Mouse (Mus musculus): ENCODE data around the gene Gdf11. TPM values are rescaled to one million over a fixed set of nuclear protein-coding genes. Genes with fewer than 3 reads are reported as not detected.

The Gdf11 gene
- polyA plus RNA-seq, 1 experiment from 2014 or later: 3.7 TPM

DNA sequence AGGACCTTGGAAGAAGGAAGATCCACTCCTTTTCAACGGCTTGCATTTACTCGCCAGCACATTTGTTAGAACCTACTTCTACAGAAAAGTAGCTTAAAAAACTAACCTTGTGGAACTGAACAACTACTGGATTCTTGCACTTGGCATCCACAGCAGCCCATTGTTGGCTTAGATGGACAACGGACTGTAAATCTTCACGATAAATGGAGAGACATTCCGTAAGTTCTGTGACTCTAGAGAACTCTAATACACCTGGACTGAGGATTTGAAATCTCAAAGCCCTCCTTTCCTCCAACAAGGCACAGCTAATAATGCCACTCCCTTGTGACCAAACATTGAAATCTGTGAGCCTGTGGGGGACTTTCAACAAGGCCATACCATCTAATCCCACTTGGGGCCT, 48.3 kb downstream of the Gdf11 start:
- Histone ChIP-seq H3K36me3 (peaks cover 57% of the 10 kb centered on the region), H3K4me2 (no peak overlapping the region), H3K9ac (no peak overlapping the region), H3K27me3 (no peaks in the 10 kb centered on the region), H3K4me3 (no peak overlapping the region), H3K27ac (no peak overlapping the region), H3K4me1 (no peaks in the 10 kb centered on the region), H3K9me3 (no peaks in the 10 kb centered on the region)
- no peak for ATAC-seq (ENCODE audit: borderline replicate concordance, extremely low read depth, low FRiP score, low TSS enrichment)
- WGBS: 92% methylated on average over 5 of the region's 5 CpGs

DNA sequence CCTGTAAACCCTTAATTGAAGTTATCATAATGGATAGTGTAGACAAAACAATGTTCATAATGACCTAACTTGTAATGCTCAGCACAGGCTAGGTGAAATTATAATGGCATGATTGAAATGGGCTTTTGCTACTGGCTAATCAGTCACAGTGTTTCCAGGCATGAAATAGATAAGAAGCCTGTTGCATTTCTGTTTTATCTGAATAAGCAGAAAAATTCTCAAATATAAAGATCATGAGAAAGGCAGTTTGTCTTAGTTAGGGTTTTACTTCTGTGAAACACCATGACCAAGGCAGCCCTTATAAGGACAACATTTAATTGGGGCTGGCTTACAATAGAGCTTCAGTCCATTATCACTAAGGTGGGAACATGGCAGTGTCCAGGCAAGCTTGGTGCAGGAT, 50.9 kb downstream of the Gdf11 start:
- no peaks in the 10 kb centered on the region for H3K4me1 ChIP-seq
- H3K9me3 ChIP-seq: no peaks in the 10 kb centered on the region
- no peak overlapping the region for H3K27ac ChIP-seq
- H3K36me3 ChIP-seq: peaks cover 61% of the 10 kb centered on the region
- no peak overlapping the region for H3K4me2 ChIP-seq
- no peak overlapping the region for H3K4me3 ChIP-seq
- no peak overlapping the region for H3K9ac ChIP-seq
- no peaks in the 10 kb centered on the region for H3K27me3 ChIP-seq
- ATAC-seq (ENCODE audit: borderline replicate concordance, extremely low read depth, low FRiP score, low TSS enrichment): no peak

DNA sequence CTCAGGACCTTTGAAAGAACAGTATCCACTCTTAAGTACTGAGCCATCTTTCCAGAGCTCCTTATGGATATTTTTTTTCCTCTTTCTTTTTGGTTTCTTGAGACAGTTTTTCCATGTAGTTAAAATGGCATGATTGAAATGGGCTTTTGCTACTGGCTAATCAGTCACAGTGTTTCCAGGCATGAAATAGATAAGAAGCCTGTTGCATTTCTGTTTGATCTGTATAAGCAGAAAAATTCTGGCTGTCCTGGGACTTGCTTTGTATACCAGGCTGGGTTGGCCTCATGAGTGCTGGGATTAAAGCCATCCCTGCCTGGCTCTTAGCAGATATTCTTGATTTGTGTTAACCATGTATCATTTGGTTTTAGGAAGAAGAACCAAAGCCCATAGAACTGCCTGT, 52.1 kb downstream of the Gdf11 start:
- H3K27ac ChIP-seq: no peak overlapping the region
- no peaks in the 10 kb centered on the region for H3K4me1 ChIP-seq
- H3K36me3 ChIP-seq: peaks cover 67% of the 10 kb centered on the region
- ATAC-seq (ENCODE audit: borderline replicate concordance, extremely low read depth, low FRiP score, low TSS enrichment): no peak
- no peak overlapping the region for H3K9ac ChIP-seq
- H3K27me3 ChIP-seq: no peaks in the 10 kb centered on the region
- no peaks in the 10 kb centered on the region for H3K9me3 ChIP-seq
- H3K4me2 ChIP-seq: no peak overlapping the region
- no peak overlapping the region for H3K4me3 ChIP-seq

DNA sequence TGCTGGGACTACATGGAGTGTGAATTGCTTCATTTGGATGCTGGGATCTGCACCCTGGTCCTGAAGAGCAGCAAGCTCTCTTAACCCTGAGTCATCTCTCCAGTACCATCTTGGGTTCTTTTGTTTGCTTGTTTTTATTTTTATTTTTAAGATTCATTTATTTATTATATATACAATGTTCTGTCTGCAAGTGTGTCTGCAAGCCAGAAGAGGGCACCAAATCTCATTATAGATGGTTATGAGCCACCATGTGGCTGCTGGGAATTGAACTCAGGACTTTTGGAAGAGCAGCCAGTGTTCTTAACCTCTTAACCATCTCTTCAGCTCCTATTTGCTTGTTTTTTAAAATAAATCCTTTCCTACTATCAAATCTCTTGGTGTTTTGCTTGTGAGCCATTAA, 54.1 kb downstream of the Gdf11 start:
- Histone ChIP-seq H3K27ac (no peak overlapping the region), H3K9me3 (no peaks in the 10 kb centered on the region), H3K27me3 (no peaks in the 10 kb centered on the region), H3K4me1 (no peaks in the 10 kb centered on the region), H3K4me2 (no peak overlapping the region), H3K9ac (no peak overlapping the region), H3K36me3 (peaks cover 68% of the 10 kb centered on the region), H3K4me3 (no peak overlapping the region)
- no peak for ATAC-seq (ENCODE audit: borderline replicate concordance, extremely low read depth, low FRiP score, low TSS enrichment)

Other genes starting within 250 kb of the Gdf11 start
- 1.6 and 2.2 TPM in 2 replicates for gene Ikzf4, start 245.7 kb downstream of the Gdf11 start, polyA plus RNA-seq (2015; fragmentation: Nextera tagmentation; extraction: Ambion mirVana)
- gene Suox, start 217.6 kb downstream of the Gdf11 start, polyA plus RNA-seq (2015; fragmentation: Nextera tagmentation; extraction: Ambion mirVana): 12.3 and 13.8 TPM in 2 replicates
- gene Rab5b, start 195.5 kb downstream of the Gdf11 start, polyA plus RNA-seq (2015; fragmentation: Nextera tagmentation; extraction: Ambion mirVana): 73.8 and 77.8 TPM in 2 replicates
- 1.2 and 1.3 TPM in 2 replicates for gene Pmel, start 187.5 kb downstream of the Gdf11 start, polyA plus RNA-seq (2015; fragmentation: Nextera tagmentation; extraction: Ambion mirVana)
- 108 and 110 TPM in 2 replicates for gene Cdk2, start 186.7 kb downstream of the Gdf11 start, polyA plus RNA-seq (2015; fragmentation: Nextera tagmentation; extraction: Ambion mirVana)
- gene Dgka, start 146.9 kb downstream of the Gdf11 start, polyA plus RNA-seq (2015; fragmentation: Nextera tagmentation; extraction: Ambion mirVana): 9.5 and 10.5 TPM in 2 replicates
- gene Pym1, start 143.8 kb downstream of the Gdf11 start, polyA plus RNA-seq (2015; fragmentation: Nextera tagmentation; extraction: Ambion mirVana): 37.9 and 39.8 TPM in 2 replicates
- gene Mmp19, start 100.8 kb downstream of the Gdf11 start, polyA plus RNA-seq (2015; fragmentation: Nextera tagmentation; extraction: Ambion mirVana): 2.9 and 4.0 TPM in 2 replicates
- gene Dnajc14, start 87.7 kb downstream of the Gdf11 start, polyA plus RNA-seq (2015; fragmentation: Nextera tagmentation; extraction: Ambion mirVana): 50.1 and 55.2 TPM in 2 replicates
- gene Tmem198b, start 87.3 kb downstream of the Gdf11 start, polyA plus RNA-seq (2015; fragmentation: Nextera tagmentation; extraction: Ambion mirVana): 15.8 and 16.6 TPM in 2 replicates
- gene Sarnp, start 74.4 kb downstream of the Gdf11 start, polyA plus RNA-seq (2015; fragmentation: Nextera tagmentation; extraction: Ambion mirVana): 206 and 214 TPM in 2 replicates
- gene Ormdl2, start 70.1 kb downstream of the Gdf11 start, polyA plus RNA-seq (2015; fragmentation: Nextera tagmentation; extraction: Ambion mirVana): 69.2 and 77.7 TPM in 2 replicates
- 552 and 585 TPM in 2 replicates for gene Cd63, start 9.3 kb upstream of the Gdf11 start, polyA plus RNA-seq (2015; fragmentation: Nextera tagmentation; extraction: Ambion mirVana)
- gene Rdh5, start 31.2 kb upstream of the Gdf11 start, polyA plus RNA-seq (2015; fragmentation: Nextera tagmentation; extraction: Ambion mirVana): 12.5 and 17.3 TPM in 2 replicates
- gene Bloc1s1, start 32.3 kb upstream of the Gdf11 start, polyA plus RNA-seq (2015; fragmentation: Nextera tagmentation; extraction: Ambion mirVana): 186 and 195 TPM in 2 replicates
- 5.0 TPM in 2 replicates for gene Itga7, start 42.1 kb upstream of the Gdf11 start, polyA plus RNA-seq (2015; fragmentation: Nextera tagmentation; extraction: Ambion mirVana)
- gene Mettl7b, start 69.3 kb upstream of the Gdf11 start, polyA plus RNA-seq (2015; fragmentation: Nextera tagmentation; extraction: Ambion mirVana): not detected in 2 replicates
- not detected in 2 replicates for gene Olfr9, start 97.7 kb upstream of the Gdf11 start, polyA plus RNA-seq (2015; fragmentation: Nextera tagmentation; extraction: Ambion mirVana)
- gene Olfr763, start 119.1 kb upstream of the Gdf11 start, polyA plus RNA-seq (2015; fragmentation: Nextera tagmentation; extraction: Ambion mirVana): not detected in 2 replicates
- gene Olfr764-ps1, start 148.2 kb upstream of the Gdf11 start, polyA plus RNA-seq (2015; fragmentation: Nextera tagmentation; extraction: Ambion mirVana): not detected in 2 replicates
- not detected in 2 replicates for gene Olfr765, start 158.3 kb upstream of the Gdf11 start, polyA plus RNA-seq (2015; fragmentation: Nextera tagmentation; extraction: Ambion mirVana)
- gene Olfr766-ps1, start 177.3 kb upstream of the Gdf11 start, polyA plus RNA-seq (2015; fragmentation: Nextera tagmentation; extraction: Ambion mirVana): not detected in 2 replicates
- not detected in 2 replicates for gene Olfr767, start 191.2 kb upstream of the Gdf11 start, polyA plus RNA-seq (2015; fragmentation: Nextera tagmentation; extraction: Ambion mirVana)
- gene Olfr768, start 207.7 kb upstream of the Gdf11 start, polyA plus RNA-seq (2015; fragmentation: Nextera tagmentation; extraction: Ambion mirVana): not detected in 2 replicates
- not detected in 2 replicates for gene Olfr769, start 226.1 kb upstream of the Gdf11 start, polyA plus RNA-seq (2015; fragmentation: Nextera tagmentation; extraction: Ambion mirVana)
- gene Olfr770, start 247.3 kb upstream of the Gdf11 start, polyA plus RNA-seq (2015; fragmentation: Nextera tagmentation; extraction: Ambion mirVana): not detected in 2 replicates

All from lung, embryonic 15.5 days (tissue).